Mouse (Mus musculus): ENCODE measurements around the gene Orm3. TPM values are rescaled to one million over a fixed set of nuclear protein-coding genes. Genes with fewer than 3 reads are reported as not detected.

Gene Orm3
- polyA plus RNA-seq, 1 experiment from 2014 or later = not detected

DNA sequence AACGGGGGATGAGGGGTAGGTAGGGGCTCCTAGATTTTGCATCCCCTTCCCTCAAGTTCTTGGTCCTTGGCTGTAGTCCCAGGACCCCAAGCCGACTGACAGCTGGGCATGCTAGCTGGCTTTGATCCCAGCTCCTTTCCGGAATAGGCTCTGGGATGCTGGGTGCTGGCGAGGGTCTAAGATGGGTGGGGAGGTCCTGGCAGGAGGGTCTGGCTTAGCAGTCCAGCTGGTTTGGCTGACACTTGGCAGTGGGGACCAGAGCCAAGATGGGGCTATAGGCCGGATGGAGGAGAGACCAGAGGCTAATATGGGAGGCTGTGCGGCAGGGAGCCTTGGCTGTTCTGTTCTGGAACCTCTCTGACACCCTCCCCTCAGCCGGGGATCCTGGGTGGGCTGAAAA, 52.3 kb downstream of the Orm3 start:
- H3K4me3 ChIP-seq = no peak overlapping the region
- H3K4me1 ChIP-seq (replicated peaks) = peaks cover 54% of the 10 kb centered on the region
- no peaks in the 10 kb centered on the region for H3K9me3 ChIP-seq
- peak overlapping the region; percentile 46; the same call in 1 of the 2 replicates for H3K27ac ChIP-seq (replicated peaks)
- 0 out of 2 replicates have a peak overlapping the region, but pooled peaks have one; percentile 47 for H3K9ac ChIP-seq
- peak overlapping the region; percentile 96 for H3K4me2 ChIP-seq
- no peaks in the 10 kb centered on the region for H3K36me3 ChIP-seq
- H3K27me3 ChIP-seq = no peaks in the 10 kb centered on the region
- WGBS = 61% methylated on average over 7 of the region's 7 CpGs
- no peak; the same call in 1 of the 2 replicates for ATAC-seq (ENCODE audit: low read depth)

DNA sequence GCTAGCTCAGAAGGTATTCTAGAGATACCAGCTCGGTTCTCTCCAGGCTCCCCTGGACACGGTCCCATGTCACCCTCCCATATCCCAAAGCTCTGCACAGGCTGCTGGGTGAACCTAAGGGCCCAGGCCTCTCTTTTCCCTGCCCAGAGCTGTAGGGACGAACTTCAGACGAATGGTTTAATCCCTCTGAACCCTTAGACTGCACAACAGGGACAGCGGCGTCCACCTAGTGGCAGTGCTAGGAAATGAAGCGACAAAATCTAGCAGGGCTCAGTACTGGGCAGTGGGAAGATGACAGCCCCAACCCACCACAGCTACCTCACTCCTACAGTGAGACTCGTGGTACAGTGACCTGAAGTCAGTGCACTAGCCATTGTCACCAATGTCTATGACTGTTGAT, 52.7 kb downstream of the Orm3 start:
- Histone ChIP-seq H3K4me2 (peak overlapping the region; percentile 96), H3K4me3 (peak overlapping the region; percentile 51; the same call in 1 of the 2 replicates), H3K9me3 (no peaks in the 10 kb centered on the region), H3K27me3 (no peaks in the 10 kb centered on the region), H3K27ac (replicated peaks) (peak overlapping the region; percentile 46; the same call in 1 of the 2 replicates), H3K9ac (0 out of 2 replicates have a peak overlapping the region, but pooled peaks have one; percentile 47), H3K36me3 (no peaks in the 10 kb centered on the region), H3K4me1 (replicated peaks) (peaks cover 50% of the 10 kb centered on the region)
- 11% methylated on average over 8 of the region's 8 CpGs for WGBS
- ATAC-seq (ENCODE audit: low read depth) = peak; percentile 55

Other genes with a start within 250 kb of the Orm3 start
- gene Ambp, start 201.4 kb upstream of the Orm3 start, polyA plus RNA-seq (2015; fragmentation: Nextera tagmentation; extraction: Ambion mirVana) = 0.23 and 0.66 TPM in 2 replicates
- not detected in 2 replicates for gene Kif12, start 184.0 kb upstream of the Orm3 start, polyA plus RNA-seq (2015; fragmentation: Nextera tagmentation; extraction: Ambion mirVana)
- 3.0 and 4.6 TPM in 2 replicates for gene Col27a1, start 142.2 kb upstream of the Orm3 start, polyA plus RNA-seq (2015; fragmentation: Nextera tagmentation; extraction: Ambion mirVana)
- gene Orm1, start 11.6 kb upstream of the Orm3 start, polyA plus RNA-seq (2015; fragmentation: Nextera tagmentation; extraction: Ambion mirVana) = not detected in 2 replicates
- gene Orm2, start 6.3 kb downstream of the Orm3 start, polyA plus RNA-seq (2015; fragmentation: Nextera tagmentation; extraction: Ambion mirVana) = not detected in 2 replicates
- 4.4 and 4.8 TPM in 2 replicates for gene Akna, start 47.2 kb downstream of the Orm3 start, polyA plus RNA-seq (2015; fragmentation: Nextera tagmentation; extraction: Ambion mirVana)
- 4.2 and 5.6 TPM in 2 replicates for gene Whrn, start 139.8 kb downstream of the Orm3 start, polyA plus RNA-seq (2015; fragmentation: Nextera tagmentation; extraction: Ambion mirVana)
- gene Atp6v1g1, start 188.6 kb downstream of the Orm3 start, polyA plus RNA-seq (2015; fragmentation: Nextera tagmentation; extraction: Ambion mirVana) = 450 and 499 TPM in 2 replicates
- gene Tmem268, start 202.6 kb downstream of the Orm3 start, polyA plus RNA-seq (2015; fragmentation: Nextera tagmentation; extraction: Ambion mirVana) = 3.7 and 3.8 TPM in 2 replicates
- not detected in 2 replicates for gene Gm11213, start 249.1 kb downstream of the Orm3 start, polyA plus RNA-seq (2015; fragmentation: Nextera tagmentation; extraction: Ambion mirVana)

Data from neural tube, embryonic 13.5 days (tissue).